Mouse (Mus musculus) cortical plate, adult 2 months (tissue): Measurements from ENCODE around the gene Acin1.

ENCODE experiments used
- CTCF ChIP-seq: fragments of 200-500 bp; IDR thresholded peaks from 2 replicates; pipeline ENCODE4 v1.5.1; 2011; ENCODE audit warnings: mild to moderate bottlenecking, control low read depth, low read length; ENCODE audit not compliant: insufficient read depth; ENCODE audit errors: extremely low read depth
- POLR2A ChIP-seq: fragments of 200-500 bp; IDR thresholded peaks from 2 replicates; pipeline ENCODE4 v1.6.1; 2011; ENCODE audit warnings: mild to moderate bottlenecking, low read length, control low read depth; ENCODE audit not compliant: insufficient read depth; ENCODE audit errors: extremely low read depth

- no peak for TF ChIP-seq CTCF
- TF ChIP-seq POLR2A = no peak
Measured at GRCm38 (mm10) chr14:54644294-54644693, 42.4 kb downstream of the Acin1 start.
